In genomic region chr4:105220849-105221248, GRCm38 (mm10) we compare ENCODE assay signal across 23 mouse cellular contexts.
A peak's percentile ranks its signal among the peaks of the same experiment; 100 is the strongest.
DNase-seq lines count a peak whose midpoint lies in the region; ATAC-seq and TF ChIP-seq lines count a peak whose summit lies in the region.
"Had no signal": no experiment of that assay in that cellular context is flagged by ENCODE, and none has a peak within 500 bp of the region (broad histone marks: within the 10 kb centered on the region; RNA-seq: fewer than 3 reads in every experiment).

No protein-coding gene starts in this region.

- H3K4me3 ChIP-seq in forebrain, embryonic 13.5 days, result no peak overlapping the region
- no peak overlapping the region for H3K4me3 ChIP-seq in forebrain, embryonic 11.5 days (ENCODE audit: low read depth, low read length)
- no peak overlapping the region for H3K4me3 ChIP-seq in myocyte
- H3K4me3 ChIP-seq in midbrain, embryonic 11.5 days (ENCODE audit: low read depth, low read length), result no peak overlapping the region
- H3K4me3 ChIP-seq: embryonic facial prominence, embryonic 15.5 days; forebrain, embryonic 10.5 days; heart, embryonic 13.5 days; left cerebral cortex, adult 2 months; limb, embryonic 13.5 days; midbrain, embryonic 12.5 days had no signal

- TF ChIP-seq POLR2A in myocyte (IDR thresholded peaks at IDR 0.05; ENCODE audit: insufficient read length, low read depth), result no peak

- H3K4me2 ChIP-seq in forebrain, embryonic 13.5 days, result no peak overlapping the region
- no peak overlapping the region for H3K4me2 ChIP-seq in forebrain, embryonic 11.5 days (ENCODE audit: low read depth, low read length, severe bottlenecking)
- no peak overlapping the region for H3K4me2 ChIP-seq in myocyte (ENCODE audit: low read depth)
- no peak overlapping the region for H3K4me2 ChIP-seq in midbrain, embryonic 11.5 days
- H3K4me2 ChIP-seq: embryonic facial prominence, embryonic 15.5 days; heart, embryonic 13.5 days; limb, embryonic 13.5 days; midbrain, embryonic 12.5 days had no signal

- ATAC-seq in forebrain, embryonic 13.5 days, result no peak
- ATAC-seq in forebrain, embryonic 11.5 days (replicated peaks; ENCODE audit: low FRiP score), result no peak
- ATAC-seq in midbrain, embryonic 11.5 days (ENCODE audit: low FRiP score), result no peak
- ATAC-seq in activated CD4-positive, CD25-positive, alpha-beta regulatory T cell, adult 4 months, result no peak
- ATAC-seq: inflammation-experienced regulatory T-cells, adult 6 months had no signal

- 93% methylated on average over 3 of the region's 3 CpGs for WGBS in forebrain, embryonic 13.5 days
- WGBS in forebrain, embryonic 11.5 days, result 97% methylated on average over 3 of the region's 3 CpGs
- WGBS in midbrain, embryonic 11.5 days, result 88% methylated on average over 3 of the region's 3 CpGs

- no peak for DNase-seq in forebrain, embryonic 11.5 days (ENCODE audit: low spot score)
- DNase-seq in kidney, postnatal 25 days, result peak; percentile 18 to 69
- no peak for DNase-seq in kidney, adult 8-10 months
- DNase-seq in adrenal gland, adult 2 months, result peak; percentile 92
- no peak for DNase-seq in midbrain, embryonic 11.5 days (ENCODE audit: low spot score, missing footprints)
- DNase-seq: cerebellum, adult 9-10 months; gastrocnemius, postnatal 36 days; heart, postnatal 4 days; kidney, postnatal 10 days; lung, adult 18-20 months; right cerebral cortex, postnatal 4 days; thymus, postnatal 36 days had no signal

- H3K9me3 ChIP-seq in forebrain, embryonic 13.5 days (replicated peaks), result no peaks in the 10 kb centered on the region
- no peaks in the 10 kb centered on the region for H3K9me3 ChIP-seq in forebrain, embryonic 11.5 days (ENCODE audit: control insufficient read depth, low read length)
- no peaks in the 10 kb centered on the region for H3K9me3 ChIP-seq in midbrain, embryonic 11.5 days (ENCODE audit: control insufficient read depth, low read length)
- H3K9me3 ChIP-seq: embryonic facial prominence, embryonic 15.5 days; forebrain, embryonic 10.5 days; heart, embryonic 13.5 days; limb, embryonic 13.5 days; midbrain, embryonic 12.5 days had no signal

- no peak overlapping the region for H3ac ChIP-seq in myocyte (ENCODE audit: control insufficient read depth, insufficient read length)

- no peaks in the 10 kb centered on the region for H3K27me3 ChIP-seq in forebrain, embryonic 13.5 days
- H3K27me3 ChIP-seq in forebrain, embryonic 11.5 days (ENCODE audit: control insufficient read depth, insufficient read depth, low read length), result no peaks in the 10 kb centered on the region
- H3K27me3 ChIP-seq in myocyte (ENCODE audit: control insufficient read depth, insufficient read depth, insufficient read length), result no peaks in the 10 kb centered on the region
- H3K27me3 ChIP-seq in midbrain, embryonic 11.5 days (ENCODE audit: control insufficient read depth, insufficient read depth, low read length), result no peaks in the 10 kb centered on the region
- H3K27me3 ChIP-seq: embryonic facial prominence, embryonic 15.5 days; heart, embryonic 13.5 days; limb, embryonic 13.5 days; midbrain, embryonic 12.5 days had no signal

- peaks cover 18% of the 10 kb centered on the region for H3K4me1 ChIP-seq in forebrain, embryonic 13.5 days
- no peaks in the 10 kb centered on the region for H3K4me1 ChIP-seq in forebrain, embryonic 11.5 days (replicated peaks; ENCODE audit: control insufficient read depth, insufficient read depth, low read length)
- H3K4me1 ChIP-seq in midbrain, embryonic 11.5 days (ENCODE audit: control insufficient read depth, insufficient read depth, low read length), result peaks cover 5% of the 10 kb centered on the region; the same call in 1 of the 2 replicates
- H3K4me1 ChIP-seq: limb, embryonic 13.5 days had no signal

- peaks cover 75% of the 10 kb centered on the region for H3K36me3 ChIP-seq in forebrain, embryonic 13.5 days (ENCODE audit: poor library complexity, severe bottlenecking)
- 0 out of 2 replicates have a peak, but pooled peaks cover 7% of the 10 kb centered on the region for H3K36me3 ChIP-seq in forebrain, embryonic 11.5 days (ENCODE audit: control insufficient read depth, insufficient read depth, low read length)
- peaks cover 3% of the 10 kb centered on the region for H3K36me3 ChIP-seq in myocyte (ENCODE audit: control insufficient read depth, insufficient read depth)
- H3K36me3 ChIP-seq in midbrain, embryonic 11.5 days (ENCODE audit: control insufficient read depth, insufficient read depth, low read length), result no peaks in the 10 kb centered on the region

- no peak overlapping the region for H3K9ac ChIP-seq in forebrain, embryonic 13.5 days
- no peak overlapping the region for H3K9ac ChIP-seq in forebrain, embryonic 11.5 days (ENCODE audit: low read length)
- H3K9ac ChIP-seq in midbrain, embryonic 11.5 days (ENCODE audit: low read length), result no peak overlapping the region
- H3K9ac ChIP-seq: embryonic facial prominence, embryonic 15.5 days; heart, embryonic 13.5 days; limb, embryonic 13.5 days; midbrain, embryonic 12.5 days had no signal

- peak overlapping the region; percentile 5; the same call in 1 of the 2 replicates for H3K27ac ChIP-seq in forebrain, embryonic 13.5 days
- H3K27ac ChIP-seq in forebrain, embryonic 11.5 days (ENCODE audit: low read depth, low read length), result no peak overlapping the region
- H3K27ac ChIP-seq in midbrain, embryonic 11.5 days (ENCODE audit: low read depth, low read length), result no peak overlapping the region
- H3K27ac ChIP-seq: embryonic facial prominence, embryonic 15.5 days; forebrain, embryonic 10.5 days; heart, embryonic 13.5 days; left cerebral cortex, adult 2 months; limb, embryonic 13.5 days; macrophage; midbrain, embryonic 12.5 days had no signal

- H3K79me2 ChIP-seq in myocyte (ENCODE audit: control insufficient read depth, insufficient read depth), result no peaks in the 10 kb centered on the region

TF ChIP-seq in myocyte, 11 proteins besides CTCF, POLR2A, EP300 and RAD21:
- TF ChIP-seq CEBPB (IDR thresholded peaks at IDR 0.05; ENCODE audit: insufficient read depth, poor library complexity, severe bottlenecking) (peak; percentile 40; the same call in 1 of the 2 replicates), TCF12 (IDR thresholded peaks at IDR 0.05; ENCODE audit: insufficient read depth, poor library complexity, severe bottlenecking) (no peak)

Comparison
In these comparisons a context has a peak if more than half of its experiments do, and no peak if none do; other contexts are left out.
1. DNase-seq: peak in kidney, postnatal 25 days (2 of 2) and adrenal gland, adult 2 months (single experiment); none in forebrain, embryonic 11.5 days (single experiment), kidney, adult 8-10 months (0 of 2) and midbrain, embryonic 11.5 days (single experiment).